In genomic region chr1:144314382-144314781, GRCm38 (mm10) we compare ENCODE assay signal across 27 mouse cellular contexts.
DNase-seq lines count a peak whose midpoint lies in the region; ATAC-seq and TF ChIP-seq lines count a peak whose summit lies in the region.
"Had no signal": no experiment of that assay in that cellular context is flagged by ENCODE, and none has a peak within 500 bp of the region (broad histone marks: within the 10 kb centered on the region; RNA-seq: fewer than 3 reads in every experiment).

No protein-coding gene starts in this region.

- no peaks in the 10 kb centered on the region for H3K27me3 ChIP-seq in CH12.LX (replicated peaks)
- no peaks in the 10 kb centered on the region for H3K27me3 ChIP-seq in kidney, embryonic 15.5 days
- H3K27me3 ChIP-seq: forebrain, embryonic 13.5 days; heart, embryonic 13.5 days; intestine, embryonic 15.5 days had no signal

- no peak overlapping the region for H3K27ac ChIP-seq in CH12.LX (ENCODE audit: insufficient read depth, low read depth)
- H3K27ac ChIP-seq in kidney, embryonic 15.5 days = no peak overlapping the region
- H3K27ac ChIP-seq: forebrain, embryonic 10.5 days; forebrain, embryonic 13.5 days; gastrocnemius, adult 2 months; heart, adult 2 months; heart, embryonic 10.5 days; heart, embryonic 13.5 days; hindbrain, embryonic 14.5 days; hindbrain, postnatal 0 days; intestine, embryonic 15.5 days had no signal

- H3K9me3 ChIP-seq in CH12.LX (replicated peaks; ENCODE audit: low read length) = no peaks in the 10 kb centered on the region
- H3K9me3 ChIP-seq in kidney, embryonic 15.5 days (replicated peaks) = no peaks in the 10 kb centered on the region
- H3K9me3 ChIP-seq: forebrain, embryonic 10.5 days; forebrain, embryonic 13.5 days; G1E; heart, embryonic 10.5 days; heart, embryonic 13.5 days; intestine, embryonic 15.5 days had no signal

- TF ChIP-seq POLR2A in CH12.LX (IDR thresholded peaks at IDR 0.05; ENCODE audit: low read depth, low read length) = no peak

- ATAC-seq in granulocyte monocyte progenitor cell, adult 5-6 weeks (replicated peaks; ENCODE audit: poor library complexity, severe bottlenecking) = peak; percentile 20; the same call in 1 of the 2 replicates
- peak; percentile 39; the same call in 1 of the 2 replicates for ATAC-seq in megakaryocyte, adult 5-6 weeks (ENCODE audit: poor library complexity, severe bottlenecking)
- ATAC-seq in megakaryocyte-erythroid progenitor cell, adult 5-6 weeks (replicated peaks; ENCODE audit: low FRiP score, low TSS enrichment, poor library complexity, severe bottlenecking) = no peak
- ATAC-seq in kidney, embryonic 15.5 days (replicated peaks; ENCODE audit: low FRiP score) = no peak
- ATAC-seq: forebrain, embryonic 13.5 days; forebrain, embryonic 16.5 days; hindbrain, postnatal 0 days; intestine, embryonic 15.5 days had no signal

- no peak for TF ChIP-seq RAD21 in CH12.LX (IDR thresholded peaks at IDR 0.05; ENCODE audit: low read depth, low read length)

- H3K79me2 ChIP-seq in CH12.LX (replicated peaks; ENCODE audit: control insufficient read depth, extremely low read depth, insufficient read depth, poor library complexity, severe bottlenecking) = no peaks in the 10 kb centered on the region

- H3K4me1 ChIP-seq in CH12.LX (ENCODE audit: control insufficient read depth in 1 of 2, insufficient read depth in 2 of 2) = peaks cover 11 to 26% of the 10 kb centered on the region in 2 experiments
- no peaks in the 10 kb centered on the region for H3K4me1 ChIP-seq in kidney, embryonic 15.5 days
- H3K4me1 ChIP-seq: forebrain, embryonic 10.5 days; forebrain, embryonic 13.5 days; heart, embryonic 10.5 days; heart, embryonic 13.5 days; intestine, embryonic 15.5 days had no signal

- H3K4me2 ChIP-seq in CH12.LX (ENCODE audit: insufficient read depth, low read depth, poor library complexity, severe bottlenecking) = peak overlapping the region; percentile 61; the same call in 1 of the 2 replicates
- no peak overlapping the region for H3K4me2 ChIP-seq in kidney, embryonic 15.5 days
- H3K4me2 ChIP-seq: forebrain, embryonic 13.5 days; heart, embryonic 13.5 days; hindbrain, embryonic 14.5 days; intestine, embryonic 15.5 days had no signal

- DNase-seq in 416B (ENCODE audit: low read depth) (peak; percentile 49), CH12.LX (ENCODE audit: extremely low read depth) (no peak)
- DNase-seq in cerebellum, postnatal 14 days = no peak
- no peak for DNase-seq in gastrocnemius, adult 18-20 months (ENCODE audit: low spot score)
- DNase-seq: adrenal gland, adult 8-10 months; adrenal gland, postnatal 25 days; cerebellum, adult 11-12 months; cerebellum, adult 8-10 months; cerebellum, postnatal 10 days; gastrocnemius, adult 2 months; gastrocnemius, postnatal 14 days; heart, adult 2 months; heart, postnatal 14 days; heart, postnatal 4 days had no signal

- in situ Hi-C loops in CH12.LX (cut with MboI; ENCODE audit: low pct_ligation_motif_present, low pct_unique_long_range_greater_than_20kb, low sequenced_read_pairs) = no loop called here

- dilution Hi-C loops in CH12.LX (cut with MboI; ENCODE audit: extremely low pct_ligation_motif_present, extremely low pct_unique_long_range_greater_than_20kb, low sequenced_read_pairs) = no loop called here

- H3K9ac ChIP-seq in CH12.LX (ENCODE audit: insufficient read depth, low read depth) = no peak overlapping the region
- H3K9ac ChIP-seq in kidney, embryonic 15.5 days = no peak overlapping the region
- H3K9ac ChIP-seq: forebrain, embryonic 13.5 days; heart, embryonic 13.5 days; hindbrain, embryonic 14.5 days; intestine, embryonic 15.5 days had no signal

- no peak for TF ChIP-seq CTCF in CH12.LX (conservative IDR thresholded peaks at IDR 0.05 in 1 of 2, IDR thresholded peaks at IDR 0.05 in 1 of 2; ENCODE audit: low read depth in 2 of 2, low read length in 2 of 2)

- H3K4me3 ChIP-seq in CH12.LX (replicated peaks in 1 of 3; ENCODE audit: low read depth in 2 of 3, low read length in 2 of 3, poor library complexity in 1 of 3) = no peak overlapping the region
- H3K4me3 ChIP-seq in kidney, embryonic 15.5 days (replicated peaks) = no peak overlapping the region
- H3K4me3 ChIP-seq: forebrain, embryonic 10.5 days; forebrain, embryonic 13.5 days; gastrocnemius, adult 2 months; heart, adult 2 months; heart, embryonic 10.5 days; heart, embryonic 13.5 days; intestine, embryonic 15.5 days had no signal

- no peaks in the 10 kb centered on the region for H3K36me3 ChIP-seq in CH12.LX (replicated peaks in 1 of 2; ENCODE audit: control insufficient read depth in 1 of 2, insufficient read depth in 1 of 2, low read length in 1 of 2)
- no peaks in the 10 kb centered on the region for H3K36me3 ChIP-seq in kidney, embryonic 15.5 days
- H3K36me3 ChIP-seq: forebrain, embryonic 10.5 days; G1E; heart, embryonic 10.5 days; heart, embryonic 13.5 days; intestine, embryonic 15.5 days had no signal

- TF ChIP-seq EP300 in CH12.LX (IDR thresholded peaks at IDR 0.05; ENCODE audit: low read length) = no peak

- WGBS in kidney, embryonic 15.5 days = 76% methylated on average over 2 of the region's 2 CpGs

TF ChIP-seq in CH12.LX, 34 proteins besides CTCF, POLR2A, EP300 and RAD21:
- TF ChIP-seq SMC3 (IDR thresholded peaks at IDR 0.05; ENCODE audit: low read depth, low read length) = no peak
- no peak for TF ChIP-seq CHD1 (IDR thresholded peaks at IDR 0.05; ENCODE audit: low read depth, low read length)
- no peak for TF ChIP-seq IRF4 (IDR thresholded peaks at IDR 0.05; ENCODE audit: low read depth, low read length)
- TF ChIP-seq TCF12 (IDR thresholded peaks at IDR 0.05; ENCODE audit: low read depth, low read length) = no peak
- TF ChIP-seq PAX5 (IDR thresholded peaks at IDR 0.05; ENCODE audit: low read length) = no peak
- TF ChIP-seq NRF1 (IDR thresholded peaks at IDR 0.05; ENCODE audit: low read depth, low read length) = no peak
- TF ChIP-seq USF1 (IDR thresholded peaks at IDR 0.05; ENCODE audit: low read depth, low read length) = no peak
- TF ChIP-seq TBP (conservative IDR thresholded peaks at IDR 0.05; ENCODE audit: low read depth, low read length) = no peak
- no peak for TF ChIP-seq UBTF (IDR thresholded peaks at IDR 0.05; ENCODE audit: low read depth, low read length)
- TF ChIP-seq KAT2A (IDR thresholded peaks at IDR 0.05; ENCODE audit: insufficient replicate concordance, low read length) = no peak
- TF ChIP-seq HCFC1 (IDR thresholded peaks at IDR 0.05; ENCODE audit: low read depth, low read length) = no peak
- TF ChIP-seq MAX (IDR thresholded peaks at IDR 0.05; ENCODE audit: low read length) = no peak
- TF ChIP-seq POLR2AphosphoS2 (IDR thresholded peaks at IDR 0.05; ENCODE audit: low read depth, low read length) = no peak

Comparison
In these comparisons a context has a peak if more than half of its experiments do, and no peak if none do; other contexts are left out.
1. ATAC-seq: peak in granulocyte monocyte progenitor cell, adult 5-6 weeks (single experiment) and megakaryocyte, adult 5-6 weeks (single experiment); none in megakaryocyte-erythroid progenitor cell, adult 5-6 weeks (single experiment) and kidney, embryonic 15.5 days (single experiment).